Mouse (Mus musculus) cerebellum, postnatal 4 days (tissue): Measurements from ENCODE around the gene Ankrd27.
A peak's percentile ranks its signal among the peaks of the same experiment; 100 is the strongest.

ENCODE experiments used
- DNase-seq, 2 experiments: peaks; one replicate each; pipeline ENCODE4 v3.0.0; 2022; ENCODE audit warnings: low spot score in 2 of 2, mixed read lengths in 1 of 2

Gene Ankrd27

DNA sequence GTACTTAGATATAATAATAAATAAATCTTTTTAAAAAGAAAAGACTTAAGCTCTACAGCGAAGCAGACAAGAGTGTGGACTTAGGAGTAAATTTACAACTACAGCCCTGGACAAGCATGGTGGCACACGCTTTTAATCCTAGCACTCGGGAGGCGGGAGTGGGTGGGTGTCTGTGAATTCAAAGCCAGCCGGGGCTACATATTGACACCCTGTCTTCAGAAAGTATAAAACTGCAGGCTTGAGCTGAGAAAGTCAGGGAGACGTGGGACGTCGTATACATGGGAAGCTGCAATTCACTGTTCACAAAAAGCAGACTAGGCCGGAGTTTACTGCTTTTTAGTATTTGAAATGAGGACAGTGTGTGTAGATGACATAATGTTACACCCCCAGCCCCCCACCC, 50.8 kb downstream of the Ankrd27 start:
- no peak for DNase-seq

GRCm38 (mm10) chr7:35640072-35640471, 54.0 kb downstream of the Ankrd27 start:
- no peak for DNase-seq

- DNase-seq, result peak in 1 of 2 experiments; percentile 31
These were observed 60.5 kb downstream of the Ankrd27 start for GRCm38 (mm10) chr7:35646317-35647081.

DNA sequence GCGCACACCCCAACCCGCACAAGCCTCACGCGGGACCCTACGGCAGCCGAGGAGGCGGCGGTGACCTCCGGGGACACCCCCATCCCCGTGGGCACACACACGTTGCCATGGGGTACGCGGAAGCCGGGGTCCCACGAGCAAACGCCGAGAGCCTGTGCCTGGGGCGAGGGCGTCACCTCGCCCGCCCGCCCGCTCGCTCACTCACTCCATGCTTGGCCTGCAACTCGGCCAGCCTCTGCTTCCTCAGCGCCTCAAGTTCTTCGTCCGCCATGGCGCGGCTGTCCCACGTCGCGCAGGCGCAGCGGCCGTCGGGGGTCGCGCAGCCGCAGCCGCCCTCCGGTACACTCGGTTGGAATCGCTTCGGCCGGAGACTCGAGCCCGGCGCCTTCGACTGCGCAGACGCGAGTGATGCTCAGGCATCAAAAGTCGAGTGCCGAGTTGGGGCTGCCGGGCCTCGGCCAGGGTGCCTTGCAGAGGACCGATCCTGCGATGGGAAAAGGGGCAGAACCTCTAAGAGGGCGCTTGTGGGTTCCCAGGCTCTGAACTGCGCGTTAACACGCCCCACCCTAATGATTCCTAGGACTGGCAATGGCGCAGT, 61.2 kb downstream of the Ankrd27 start, which contains the start of gene Pdcd5:
Pdcd5 (minus strand) TSS at position 421 of the 598 bp plus-strand sequence.
- DNase-seq, result peak; percentile 97 to 99

- no peak for DNase-seq
These were observed 62.4 kb downstream of the Ankrd27 start for GRCm38 (mm10) chr7:35648239-35649069.

- peak in 1 of 2 experiments; percentile 17 for DNase-seq
These were observed 63.0 kb downstream of the Ankrd27 start for GRCm38 (mm10) chr7:35649071-35649470.

- peak in 1 of 2 experiments; percentile 28 for DNase-seq
These were observed 64.8 kb downstream of the Ankrd27 start for GRCm38 (mm10) chr7:35650716-35651410.

GRCm38 (mm10) chr7:35651583-35652270, 65.7 kb downstream of the Ankrd27 start:
- DNase-seq, result no peak

- DNase-seq, result no peak
These were observed 71.8 kb downstream of the Ankrd27 start for GRCm38 (mm10) chr7:35657829-35658228.

DNA sequence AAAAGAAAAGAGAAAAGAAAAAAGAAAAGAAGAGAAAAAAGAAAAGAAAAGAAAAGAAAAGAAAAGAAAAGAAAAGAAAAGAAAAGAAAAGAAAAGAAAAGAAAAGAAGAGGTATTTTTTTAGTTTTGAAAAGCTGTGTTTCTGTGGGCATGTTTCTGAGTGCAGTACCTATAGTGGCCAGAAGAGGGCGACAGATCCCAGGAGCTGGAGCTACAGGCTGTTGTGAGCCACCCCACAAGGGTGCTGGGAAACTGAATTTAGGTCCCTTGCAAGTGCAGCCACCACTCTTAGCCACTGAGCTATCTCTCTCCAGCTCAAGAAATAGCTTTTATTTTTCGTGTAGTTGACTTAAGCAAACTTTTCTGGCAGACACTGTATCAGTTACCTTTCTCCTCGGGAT, 73.1 kb downstream of the Ankrd27 start:
- DNase-seq, result peak in 1 of 2 experiments; percentile 40

GRCm38 (mm10) chr7:35663790-35664376, 77.8 kb downstream of the Ankrd27 start:
- DNase-seq, result no peak

- peak in 1 of 2 experiments; percentile 36 for DNase-seq
These were observed 82.3 kb downstream of the Ankrd27 start for GRCm38 (mm10) chr7:35668066-35669041.

GRCm38 (mm10) chr7:35678976-35679375, 92.9 kb downstream of the Ankrd27 start:
- DNase-seq, result no peak

- DNase-seq, result no peak
These were observed 95.5 kb downstream of the Ankrd27 start for GRCm38 (mm10) chr7:35681559-35681958.

DNA sequence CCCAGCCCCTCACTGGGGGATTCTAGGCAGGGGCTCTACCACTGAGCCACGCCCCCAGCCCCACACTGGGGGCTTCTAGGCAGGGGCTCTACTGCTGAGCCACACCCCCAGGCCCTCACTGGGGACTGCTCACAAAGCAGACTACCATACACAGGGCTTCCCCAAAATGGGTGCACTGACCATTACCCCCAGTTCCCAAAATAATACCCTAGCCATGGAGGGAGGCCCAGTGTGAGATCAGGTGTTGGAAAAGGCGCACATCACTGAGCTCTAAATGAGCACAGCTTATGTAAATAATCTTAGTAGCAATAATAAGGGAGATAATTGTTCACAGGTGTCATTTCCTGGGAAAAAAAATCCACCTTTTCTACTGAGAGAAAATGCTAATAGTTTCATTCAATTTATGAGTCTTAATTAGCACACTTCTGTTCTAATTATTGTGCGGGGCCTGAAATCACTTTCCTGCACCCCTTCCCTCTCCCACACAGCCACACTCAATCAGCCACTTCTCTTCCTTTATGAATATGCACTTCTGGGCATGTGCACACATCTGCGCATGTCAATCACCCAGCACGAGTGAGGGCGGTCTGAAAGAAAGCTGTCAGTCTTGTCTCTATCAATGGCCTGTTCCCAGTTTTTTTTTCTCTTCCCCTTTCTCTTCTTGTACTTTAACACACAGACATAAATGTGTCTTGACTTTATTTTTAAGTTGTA, 97.5 kb downstream of the Ankrd27 start:
- no peak for DNase-seq

DNA sequence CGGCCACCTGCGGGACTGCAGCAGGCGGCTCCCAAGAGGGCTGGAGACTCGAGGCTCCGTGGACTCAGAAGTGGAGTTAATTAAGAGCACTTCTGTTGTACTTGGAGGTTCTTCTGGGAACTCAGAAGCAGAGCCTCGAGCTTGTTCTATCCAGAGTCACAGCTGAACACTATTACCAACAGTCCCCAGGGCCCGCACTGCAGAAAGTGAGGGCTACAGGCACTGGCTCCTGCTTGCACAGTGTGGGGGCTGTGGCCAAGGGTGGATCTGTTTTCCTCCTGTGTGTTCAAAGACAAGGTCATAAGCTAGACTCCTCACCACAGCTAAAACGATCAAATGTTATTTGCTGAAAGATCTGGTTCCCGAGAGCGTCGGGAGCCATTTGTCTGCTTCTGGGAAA, 100.2 kb downstream of the Ankrd27 start:
- DNase-seq, result no peak

DNA sequence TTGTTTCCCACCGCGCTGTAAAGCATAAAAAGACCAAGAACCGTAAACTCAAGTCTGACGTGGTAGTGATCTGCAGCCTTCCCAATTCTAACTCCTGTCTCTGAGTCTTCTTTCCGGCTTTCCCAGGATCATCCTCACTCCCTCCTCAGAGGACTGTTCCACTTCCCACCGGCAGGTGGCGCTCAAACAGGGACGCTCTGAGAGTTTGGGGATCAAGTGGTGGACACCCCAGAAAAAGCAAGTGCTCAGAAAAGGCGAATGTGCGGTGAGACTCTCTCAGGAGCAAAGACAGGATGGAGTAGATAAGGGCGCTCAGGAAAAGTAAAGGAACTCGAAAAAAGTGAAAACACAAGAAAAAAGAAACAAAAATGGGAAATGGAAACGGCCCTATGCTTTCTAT, 100.7 kb downstream of the Ankrd27 start:
- peak; percentile 47 to 59 for DNase-seq

DNA sequence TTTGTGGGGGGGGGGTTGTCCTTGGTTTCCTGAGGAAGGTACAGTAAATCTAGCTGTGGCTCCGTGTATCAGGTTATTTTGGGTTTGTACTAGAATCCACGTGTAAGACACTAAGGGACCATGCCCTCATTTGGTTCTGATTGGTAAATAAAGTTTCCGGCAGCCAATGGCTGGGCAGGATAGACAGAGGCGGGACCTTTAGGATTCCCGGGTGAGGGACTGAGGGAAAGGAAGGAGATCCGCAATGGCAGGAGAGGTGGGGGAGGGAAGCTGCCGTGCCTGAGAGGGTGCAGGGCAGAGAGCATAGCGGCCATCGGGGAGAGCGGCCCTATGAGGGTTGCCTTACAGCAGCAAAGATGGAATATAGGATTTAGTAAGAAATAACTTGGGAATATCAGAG, 101.2 kb downstream of the Ankrd27 start:
- no peak for DNase-seq

DNA sequence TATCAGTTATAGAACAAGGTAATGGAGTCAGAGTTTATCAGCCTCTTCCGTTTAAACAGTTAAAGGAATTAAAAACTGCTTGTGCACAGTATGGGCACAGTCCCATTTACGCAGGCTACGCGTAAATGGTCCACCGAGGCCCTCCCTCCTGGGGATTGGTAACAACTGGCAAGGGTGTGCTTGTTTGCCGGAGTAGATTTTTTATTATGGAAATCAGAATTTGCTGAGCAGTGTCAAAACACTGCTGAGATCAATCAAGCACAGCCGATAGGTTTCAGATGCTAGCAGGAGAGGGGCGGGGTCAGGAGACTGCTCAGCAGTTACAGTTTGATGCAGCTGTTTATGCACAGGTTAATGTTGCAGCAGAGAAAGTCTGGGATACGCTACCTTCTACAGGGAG, 102.2 kb downstream of the Ankrd27 start:
- DNase-seq, result no peak
